In genomic region chr6:77724952-77725299, GRCm38 (mm10) we compare ENCODE assay signal across 21 mouse cellular contexts.
DNase-seq lines count a peak whose midpoint lies in the region; ATAC-seq and TF ChIP-seq lines count a peak whose summit lies in the region.
"Had no signal": no experiment of that assay in that cellular context is flagged by ENCODE, and none has a peak within 500 bp of the region (broad histone marks: within the 10 kb centered on the region; RNA-seq: fewer than 3 reads in every experiment).

No protein-coding gene starts in this region.

- H3K4me2 ChIP-seq in forebrain, embryonic 14.5 days (ENCODE audit: low read length) = no peak overlapping the region
- H3K4me2 ChIP-seq in forebrain, embryonic 11.5 days (ENCODE audit: low read depth, low read length, severe bottlenecking) = no peak overlapping the region
- no peak overlapping the region for H3K4me2 ChIP-seq in kidney, postnatal 0 days (ENCODE audit: low read length)
- H3K4me2 ChIP-seq in midbrain, embryonic 15.5 days = no peak overlapping the region
- H3K4me2 ChIP-seq: embryonic facial prominence, embryonic 13.5 days; heart, embryonic 11.5 days; heart, embryonic 15.5 days; hindbrain, embryonic 13.5 days had no signal

- no peaks in the 10 kb centered on the region for H3K27me3 ChIP-seq in forebrain, embryonic 14.5 days (replicated peaks; ENCODE audit: control insufficient read depth, insufficient read depth, low read length)
- H3K27me3 ChIP-seq in forebrain, embryonic 11.5 days (ENCODE audit: control insufficient read depth, insufficient read depth, low read length) = no peaks in the 10 kb centered on the region
- no peaks in the 10 kb centered on the region for H3K27me3 ChIP-seq in kidney, postnatal 0 days (ENCODE audit: insufficient read depth, low read length)
- H3K27me3 ChIP-seq in midbrain, embryonic 15.5 days (replicated peaks) = no peaks in the 10 kb centered on the region
- H3K27me3 ChIP-seq: CH12.LX; embryonic facial prominence, embryonic 13.5 days; heart, embryonic 15.5 days; hindbrain, embryonic 13.5 days had no signal

- H3K4me1 ChIP-seq in forebrain, embryonic 14.5 days (ENCODE audit: control insufficient read depth, insufficient read depth, low read length) = peaks cover 12% of the 10 kb centered on the region
- H3K4me1 ChIP-seq in forebrain, embryonic 11.5 days (replicated peaks; ENCODE audit: control insufficient read depth, insufficient read depth, low read length) = no peaks in the 10 kb centered on the region
- no peaks in the 10 kb centered on the region for H3K4me1 ChIP-seq in kidney, postnatal 0 days (replicated peaks; ENCODE audit: insufficient read depth, low read length)
- peaks cover 6% of the 10 kb centered on the region; the same call in 1 of the 2 replicates for H3K4me1 ChIP-seq in midbrain, embryonic 15.5 days
- H3K4me1 ChIP-seq: heart, embryonic 15.5 days had no signal

- WGBS in forebrain, embryonic 14.5 days = 55% methylated on average over 2 of the region's 2 CpGs
- 84% methylated on average over 2 of the region's 2 CpGs for WGBS in forebrain, embryonic 11.5 days
- WGBS in kidney, postnatal 0 days = 58% methylated on average over 2 of the region's 2 CpGs
- 73% methylated on average over 2 of the region's 2 CpGs for WGBS in midbrain, embryonic 15.5 days

- H3K4me3 ChIP-seq in forebrain, embryonic 14.5 days (ENCODE audit: low read depth, low read length) = no peak overlapping the region
- H3K4me3 ChIP-seq in forebrain, embryonic 11.5 days (ENCODE audit: low read depth, low read length) = no peak overlapping the region
- H3K4me3 ChIP-seq in kidney, postnatal 0 days (replicated peaks; ENCODE audit: low read depth, low read length) = no peak overlapping the region
- H3K4me3 ChIP-seq in midbrain, embryonic 15.5 days = no peak overlapping the region
- H3K4me3 ChIP-seq: embryonic facial prominence, embryonic 13.5 days; erythroblast, embryonic 14.5 days; heart, adult 2 months; heart, embryonic 15.5 days; hindbrain, embryonic 13.5 days had no signal

- DNase-seq in forebrain, embryonic 14.5 days (ENCODE audit: low spot score) = no peak
- no peak for DNase-seq in forebrain, embryonic 11.5 days (ENCODE audit: low spot score)
- peak; percentile 41 for DNase-seq in kidney, postnatal 0 days (ENCODE audit: low spot score)
- no peak for DNase-seq in kidney, adult 18-20 months
- DNase-seq in Muller cell, postnatal 12 days (ENCODE audit: inconsistent ontology term) = peak; percentile 35
- peak; percentile 64 for DNase-seq in brain, embryonic 18.5 days (ENCODE audit: low read depth, low spot score)
- DNase-seq: adrenal gland, adult 2 months; adrenal gland, postnatal 25 days; gastrocnemius, postnatal 10 days; heart, adult 2 months; heart, postnatal 14 days; kidney, adult 8-10 months had no signal

- H3K9me3 ChIP-seq in forebrain, embryonic 14.5 days (replicated peaks; ENCODE audit: control insufficient read depth, low read length) = no peaks in the 10 kb centered on the region
- H3K9me3 ChIP-seq in forebrain, embryonic 11.5 days (ENCODE audit: control insufficient read depth, low read length) = no peaks in the 10 kb centered on the region
- no peaks in the 10 kb centered on the region for H3K9me3 ChIP-seq in kidney, postnatal 0 days (replicated peaks; ENCODE audit: low read length)
- H3K9me3 ChIP-seq in midbrain, embryonic 15.5 days = no peaks in the 10 kb centered on the region
- H3K9me3 ChIP-seq: embryonic facial prominence, embryonic 13.5 days; heart, embryonic 15.5 days; hindbrain, embryonic 13.5 days had no signal

- peak; percentile 56 for ATAC-seq in forebrain, embryonic 14.5 days
- ATAC-seq in forebrain, embryonic 11.5 days (replicated peaks; ENCODE audit: low FRiP score) = no peak
- ATAC-seq in kidney, postnatal 0 days (replicated peaks; ENCODE audit: low FRiP score, low read depth) = no peak
- no peak for ATAC-seq in erythroblast, adult 5-6 weeks (replicated peaks; ENCODE audit: low FRiP score, poor library complexity, severe bottlenecking)
- no peak for ATAC-seq in midbrain, embryonic 15.5 days (replicated peaks)
- ATAC-seq: intestine, embryonic 16.5 days had no signal

- H3K9ac ChIP-seq in forebrain, embryonic 14.5 days (ENCODE audit: low read length) = no peak overlapping the region
- H3K9ac ChIP-seq in forebrain, embryonic 11.5 days (ENCODE audit: low read length) = no peak overlapping the region
- no peak overlapping the region for H3K9ac ChIP-seq in kidney, postnatal 0 days (ENCODE audit: low read depth, low read length)
- no peak overlapping the region for H3K9ac ChIP-seq in midbrain, embryonic 15.5 days
- H3K9ac ChIP-seq: embryonic facial prominence, embryonic 13.5 days; heart, embryonic 15.5 days; hindbrain, embryonic 13.5 days had no signal

- TF ChIP-seq CTCF in kidney, postnatal 0 days (IDR thresholded peaks at IDR 0.05; ENCODE audit: low read depth) = no peak

- no peaks in the 10 kb centered on the region for H3K36me3 ChIP-seq in forebrain, embryonic 14.5 days (ENCODE audit: control insufficient read depth, insufficient read depth, low read length)
- H3K36me3 ChIP-seq in forebrain, embryonic 11.5 days (ENCODE audit: control insufficient read depth, insufficient read depth, low read length) = no peaks in the 10 kb centered on the region
- no peaks in the 10 kb centered on the region for H3K36me3 ChIP-seq in kidney, postnatal 0 days (ENCODE audit: insufficient read depth, low read length)
- H3K36me3 ChIP-seq in midbrain, embryonic 15.5 days (replicated peaks) = no peaks in the 10 kb centered on the region
- H3K36me3 ChIP-seq: embryonic facial prominence, embryonic 13.5 days; heart, embryonic 15.5 days; hindbrain, embryonic 13.5 days had no signal

- no peak overlapping the region for H3K27ac ChIP-seq in forebrain, embryonic 14.5 days (ENCODE audit: low read depth, low read length)
- H3K27ac ChIP-seq in forebrain, embryonic 11.5 days (ENCODE audit: low read depth, low read length) = no peak overlapping the region
- H3K27ac ChIP-seq in kidney, postnatal 0 days = no peak overlapping the region
- H3K27ac ChIP-seq in midbrain, embryonic 15.5 days = no peak overlapping the region
- H3K27ac ChIP-seq: embryonic facial prominence, embryonic 13.5 days; heart, adult 2 months; heart, embryonic 15.5 days had no signal

Comparison
In these comparisons a context has a peak if more than half of its experiments do, and no peak if none do; other contexts are left out.
1. DNase-seq: peak in kidney, postnatal 0 days (single experiment), Muller cell, postnatal 12 days (single experiment) and brain, embryonic 18.5 days (single experiment); none in forebrain, embryonic 14.5 days (single experiment), forebrain, embryonic 11.5 days (single experiment) and kidney, adult 18-20 months (single experiment).